Mouse (Mus musculus) sigmoid colon, adult 10 weeks (tissue): ENCODE data around the gene Taf10. TPM values are rescaled to one million over a fixed set of nuclear protein-coding genes. Genes with fewer than 3 reads are reported as not detected.

Experiments
- polyA plus RNA-seq: library from polyadenylated mRNA; stranded (reverse); fragments of 350-450 nt; fragmentation: Illumina TruSeq; extraction: RNeasy Lipid Tissue Mini Kit (QIAGEN cat#74804); gene quantifications from one replicate; pipeline ENCODE4 v1.2.3, GENCODE M21; 2014; ENCODE audit warnings: low read depth, low replicate concordance

Gene Taf10
- polyA plus RNA-seq = 11.8 TPM

GRCm38 (mm10) chr7:105743926-105744590 lies at the start of gene Taf10:
Taf10 (minus strand) TSS chr7:105744361.

GRCm38 (mm10) chr7:105787285-105788140 lies 43.4 kb upstream of the Taf10 start, which contains the start of gene Dchs1:
Dchs1 (minus strand) TSS chr7:105787654.

GRCm38 (mm10) chr7:105751491-105752433 lies 7.6 kb upstream of the Taf10 start, which contains the start of gene Tpp1:
Tpp1 (minus strand) TSS chr7:105752235.

GRCm38 (mm10) chr7:105736911-105737521 lies 7.1 kb downstream of the Taf10 start, which contains the start of gene Rrp8:
Rrp8 (minus strand) TSS chr7:105737385.

GRCm38 (mm10) chr7:105736264-105736901 lies 7.8 kb downstream of the Taf10 start, which contains the start of gene Ilk:
Ilk (plus strand) TSS chr7:105736592.

Other genes starting within 250 kb of the Taf10 start
- gene Smpd1, start 190.0 kb downstream of the Taf10 start, polyA plus RNA-seq = 2.7 TPM
- not detected for gene Apbb1, start 162.7 kb downstream of the Taf10 start, polyA plus RNA-seq
- gene Hpx, start 144.2 kb downstream of the Taf10 start, polyA plus RNA-seq = not detected
- 9.6 TPM for gene Trim3, start 110.8 kb downstream of the Taf10 start, polyA plus RNA-seq
- 41.0 TPM for gene Timm10b, start 104.3 kb downstream of the Taf10 start, polyA plus RNA-seq
- gene Arfip2, start 103.9 kb downstream of the Taf10 start, polyA plus RNA-seq = 13.0 TPM
- 0.79 TPM for gene Gm45799, start 103.8 kb downstream of the Taf10 start, polyA plus RNA-seq
- gene Dnhd1, start 93.5 kb downstream of the Taf10 start, polyA plus RNA-seq = 1.6 TPM
- gene Ilk, start 7.8 kb downstream of the Taf10 start, polyA plus RNA-seq = 39.9 TPM
- gene Rrp8, start 7.0 kb downstream of the Taf10 start, polyA plus RNA-seq = 15.8 TPM
- 68.0 TPM for gene Tpp1, start 7.9 kb upstream of the Taf10 start, polyA plus RNA-seq
- gene Dchs1, start 43.3 kb upstream of the Taf10 start, polyA plus RNA-seq = 0.03 TPM
- gene Mrpl17, start 66.7 kb upstream of the Taf10 start, polyA plus RNA-seq = 6.7 TPM
- 23.9 TPM for gene Gm4070, start 209.6 kb upstream of the Taf10 start, polyA plus RNA-seq